Mouse (Mus musculus) ZHBTc4 (cell line): ENCODE results near the gene Alg5.
A peak's percentile ranks its signal among the peaks of the same experiment; 100 is the strongest.

Experiments
- DNase-seq: peaks from one replicate; pipeline ENCODE4 v3.0.0-alpha.2; 2011; ENCODE audit warnings: low read depth, low spot score

Alg5 gene

DNA sequence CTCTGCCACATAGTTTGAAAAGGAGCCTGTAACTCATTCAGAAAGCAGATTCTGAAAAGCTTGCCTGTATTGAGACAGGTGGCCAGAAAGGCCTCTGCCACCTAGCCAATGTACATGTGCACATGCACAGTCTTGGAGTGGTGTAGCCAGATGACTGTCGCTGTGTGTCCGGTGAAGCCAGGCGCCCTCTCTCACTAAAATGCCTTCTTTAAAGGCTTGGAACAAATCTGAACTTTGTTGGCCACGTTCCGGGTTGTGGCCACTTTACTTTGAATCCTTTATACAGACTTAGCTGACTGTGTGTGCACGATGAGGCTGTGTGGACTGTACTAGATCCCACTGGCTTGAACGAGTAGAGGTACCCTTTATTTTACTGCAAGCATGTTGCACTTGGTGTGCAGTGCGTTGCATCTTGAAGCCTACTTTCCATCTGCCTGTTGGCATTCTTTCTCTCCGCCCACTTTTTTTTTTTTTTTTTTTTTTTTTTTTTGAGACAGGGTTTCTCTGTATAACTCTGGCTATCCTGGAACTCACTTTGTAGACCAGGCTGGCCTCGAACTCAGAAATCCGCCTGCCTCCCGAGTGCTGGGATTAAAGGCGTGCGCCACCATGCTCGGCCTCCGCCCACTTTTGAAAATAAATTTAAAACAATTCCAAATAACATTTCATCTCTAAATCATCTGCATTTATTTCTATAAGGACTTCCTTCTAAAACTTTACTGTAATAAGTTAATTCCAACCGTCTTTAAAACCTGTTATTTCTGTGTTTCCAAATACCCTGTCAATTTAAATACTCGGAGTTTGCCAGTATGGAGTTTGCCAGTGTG lies 975 bp downstream of the Alg5 start:
- DNase-seq, result peak; percentile 24

DNA sequence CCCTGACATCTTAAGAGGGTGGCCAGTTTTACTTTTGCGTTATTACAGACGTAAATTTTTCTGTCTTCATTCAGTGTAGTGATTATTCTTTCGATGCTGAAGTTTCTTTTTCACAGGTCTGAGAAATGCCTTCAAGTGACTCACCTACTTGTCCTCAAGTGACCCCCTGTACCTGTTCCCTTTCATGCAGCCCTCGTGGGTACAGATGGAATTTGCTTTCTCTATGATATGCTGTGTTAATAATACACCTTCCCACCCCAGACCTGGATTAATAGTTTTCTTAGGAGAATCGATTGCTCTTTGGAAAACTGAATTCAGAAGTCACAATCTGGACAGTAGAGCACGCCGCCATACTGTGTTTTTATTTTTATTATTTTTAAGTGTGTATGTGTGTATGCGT lies 2.0 kb downstream of the Alg5 start:
- DNase-seq, result no peak

DNA sequence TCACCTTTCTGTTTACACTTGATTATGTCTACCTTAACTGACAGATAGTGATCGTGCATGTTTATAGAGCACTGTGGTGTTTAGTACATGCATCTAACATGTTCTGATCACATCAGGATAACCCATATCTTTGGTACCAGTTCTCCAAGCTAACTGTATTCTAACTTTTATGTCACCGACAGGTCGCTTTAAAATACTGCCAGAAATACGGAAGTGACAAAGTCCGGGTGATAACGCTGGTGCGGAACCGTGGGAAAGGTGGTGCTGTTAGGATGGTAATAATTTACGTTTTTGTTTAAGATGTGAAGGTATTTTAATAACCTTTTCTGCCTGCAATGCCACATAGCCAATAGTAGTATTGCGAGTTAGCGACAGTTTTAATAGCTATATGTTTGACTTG lies 6.6 kb downstream of the Alg5 start:
- no peak for DNase-seq

DNA sequence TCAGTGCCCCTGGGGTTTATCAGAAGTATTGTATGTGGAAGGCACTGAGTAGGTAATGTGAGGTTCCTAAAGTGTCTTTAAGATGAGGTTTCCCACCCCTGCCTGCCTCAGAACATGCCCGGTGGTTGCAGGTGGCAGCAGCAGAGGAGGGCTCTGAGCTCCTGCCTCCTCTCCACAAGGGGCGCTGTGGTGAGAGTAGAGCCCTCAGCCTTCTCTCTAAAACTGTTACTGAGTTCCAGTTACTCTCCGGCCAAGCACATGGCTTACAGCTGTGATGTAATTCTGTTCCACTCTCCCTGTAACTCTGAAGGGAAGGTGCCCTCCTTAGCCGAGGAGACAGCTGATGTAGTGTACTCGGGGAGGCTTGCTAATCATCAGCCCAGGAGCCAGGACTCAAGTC lies 10.5 kb downstream of the Alg5 start:
- DNase-seq, result peak; percentile 84

DNA sequence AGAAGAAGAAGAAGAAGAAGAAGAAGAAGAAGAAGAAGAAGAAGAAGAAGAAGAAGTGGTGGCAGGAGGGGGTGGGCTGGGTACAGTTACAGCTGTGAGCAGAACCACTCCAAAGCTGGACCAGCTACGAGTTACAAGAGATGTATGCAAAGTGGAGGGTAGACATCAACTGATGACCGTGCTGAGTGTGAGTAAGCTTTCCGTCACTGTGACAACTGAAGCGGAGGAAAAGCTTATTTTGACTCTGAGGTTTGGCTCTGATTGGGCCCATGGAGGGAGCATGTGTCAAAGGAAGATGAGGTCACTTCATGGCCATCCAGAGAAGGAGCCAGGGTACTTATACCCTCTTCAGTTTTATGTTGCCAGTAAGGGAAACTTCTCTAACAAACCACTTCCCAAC lies 18.1 kb downstream of the Alg5 start:
- DNase-seq, result no peak

DNA sequence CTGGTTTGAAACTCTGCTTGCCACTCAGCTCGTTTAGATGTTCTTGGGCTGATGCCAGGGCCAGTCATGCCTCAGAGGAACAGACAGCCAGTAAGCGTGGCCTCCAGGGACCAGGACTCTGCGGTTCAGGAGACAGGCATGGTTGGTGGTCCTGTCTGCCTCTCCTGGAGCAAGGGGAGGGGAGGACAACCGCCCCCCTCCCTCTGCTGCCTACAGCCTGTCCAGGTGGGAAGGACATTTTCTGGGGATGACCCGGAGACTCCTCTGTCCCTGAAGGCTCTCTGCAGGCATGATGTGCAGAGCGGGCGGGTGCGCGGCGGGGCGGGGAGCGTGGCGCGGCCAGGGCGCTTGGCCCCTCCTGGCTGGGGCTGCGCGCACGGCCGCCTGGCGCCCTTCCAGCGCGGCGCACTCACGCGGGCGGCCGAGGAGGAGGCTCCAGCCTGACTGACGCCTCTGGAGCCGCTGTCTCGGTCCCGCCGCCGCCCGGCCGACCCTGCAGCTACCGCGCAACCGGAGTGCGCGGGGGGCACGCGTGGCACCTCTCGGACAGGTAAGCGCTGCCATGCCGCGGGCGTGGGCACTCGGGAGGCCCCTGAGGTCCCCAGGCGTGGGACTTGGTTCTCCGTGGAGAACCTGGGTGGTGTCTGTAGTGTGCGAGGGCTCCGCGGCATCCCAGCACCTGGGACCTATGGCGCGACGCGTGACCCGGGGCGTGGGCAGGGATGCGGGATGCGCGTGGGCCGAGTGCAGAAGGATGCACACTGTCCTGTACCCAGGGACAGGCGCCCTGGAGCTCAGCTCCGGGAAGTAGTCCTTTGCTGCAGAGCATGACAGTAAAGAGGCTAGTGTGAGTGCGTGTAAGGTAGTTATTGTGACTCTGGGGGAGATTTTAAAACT lies 20.1 kb downstream of the Alg5 start, which contains the start of gene Smad9:
Smad9 (plus strand) TSS at position 438 of the 897 bp plus-strand sequence.
- peak; percentile 72 for DNase-seq

DNA sequence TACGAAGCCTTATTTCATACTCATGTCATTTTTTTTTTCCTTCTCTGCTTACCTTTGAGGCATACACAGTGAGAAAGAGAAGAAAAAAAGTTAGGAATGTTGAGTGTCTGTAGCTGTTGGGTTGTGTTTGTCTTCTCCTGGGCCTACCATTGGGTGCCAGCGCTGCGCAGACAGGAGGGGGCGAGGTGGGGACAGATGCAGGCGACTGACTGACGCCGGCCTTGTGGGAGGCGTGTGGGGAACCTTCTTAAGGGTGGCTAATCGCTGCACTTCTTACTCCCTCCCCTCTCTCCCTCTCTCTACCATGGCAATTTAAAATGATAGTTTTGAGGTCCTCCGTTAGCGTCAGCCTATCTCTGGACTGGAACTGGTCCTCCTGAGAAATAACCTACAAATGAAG lies 20.7 kb downstream of the Alg5 start:
- DNase-seq, result peak; percentile 39

DNA sequence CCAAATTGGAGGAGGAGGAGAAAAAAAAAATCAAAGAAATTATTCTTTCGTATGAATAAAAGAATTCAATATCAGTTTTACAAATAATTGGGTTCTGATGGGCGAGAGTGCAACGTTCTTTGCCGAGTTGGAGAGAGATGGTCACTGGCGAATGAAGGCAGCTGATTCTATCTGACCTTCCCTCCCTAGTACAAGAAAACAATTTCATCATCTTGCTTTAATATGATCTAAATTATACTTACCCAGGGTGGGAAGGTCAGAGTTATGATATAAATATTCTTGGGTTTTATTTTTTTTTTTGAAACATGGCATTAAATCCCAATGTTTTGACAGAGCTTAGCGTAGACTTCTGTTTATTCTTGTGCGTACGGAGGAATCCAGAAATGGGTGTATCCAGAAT lies 22.1 kb downstream of the Alg5 start:
- DNase-seq, result no peak

DNA sequence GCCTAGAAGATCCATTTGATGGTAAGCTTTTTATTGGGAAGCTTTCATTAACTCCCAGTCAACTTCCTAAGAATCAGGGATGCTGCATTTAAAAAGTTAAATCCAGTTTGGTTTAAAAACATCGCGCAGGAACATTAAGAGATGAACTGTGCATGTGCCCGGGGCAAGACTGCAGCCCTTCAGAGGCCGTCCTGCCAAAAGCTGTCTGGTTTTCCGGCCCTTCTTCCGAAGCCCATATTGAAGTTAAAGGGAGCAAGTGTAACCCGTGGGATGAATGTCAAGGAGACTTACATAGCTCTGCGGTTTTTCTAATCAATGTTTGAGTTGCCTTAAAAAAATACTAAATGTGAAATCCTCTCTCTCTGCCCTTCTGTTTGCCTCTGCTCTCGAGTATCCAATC lies 23.9 kb downstream of the Alg5 start:
- no peak for DNase-seq

DNA sequence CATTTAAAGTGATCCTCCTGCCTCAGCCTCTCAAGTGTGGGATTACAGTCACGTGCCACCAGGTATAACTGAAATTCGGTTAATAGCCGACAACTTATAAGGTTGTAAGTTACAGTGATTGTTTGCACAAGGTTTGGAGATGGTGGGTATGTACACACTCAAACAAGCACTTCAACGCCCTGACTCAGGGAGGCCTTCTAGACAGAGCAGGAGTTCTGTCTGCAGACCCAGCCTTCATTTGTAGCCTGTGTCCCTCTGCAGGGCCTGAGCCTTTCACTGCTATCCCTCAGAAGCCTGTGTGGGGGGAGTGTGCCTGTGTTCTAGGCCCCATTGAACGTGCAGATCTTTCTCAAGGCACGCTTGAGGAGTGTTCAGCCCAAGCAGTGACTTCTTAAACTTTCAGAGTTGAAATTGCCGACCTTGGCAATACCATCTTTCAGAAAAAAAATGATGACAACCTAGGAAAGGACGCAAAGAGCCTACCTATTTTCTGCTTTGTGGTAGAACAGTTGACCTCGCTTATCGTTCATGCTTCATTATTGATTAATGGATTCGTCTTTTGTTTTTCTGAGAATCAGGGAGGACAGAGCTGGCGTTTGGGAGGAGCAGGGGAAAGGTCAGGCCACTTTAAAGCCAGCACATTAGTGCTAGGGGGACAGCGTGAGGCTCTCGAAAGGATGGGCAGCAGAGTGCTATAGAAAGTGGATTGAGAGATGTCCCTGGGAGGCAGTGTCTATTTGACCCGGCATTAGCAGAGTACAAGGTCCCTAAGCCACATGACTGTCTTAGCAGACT lies 25.2 kb downstream of the Alg5 start:
- no peak for DNase-seq

DNA sequence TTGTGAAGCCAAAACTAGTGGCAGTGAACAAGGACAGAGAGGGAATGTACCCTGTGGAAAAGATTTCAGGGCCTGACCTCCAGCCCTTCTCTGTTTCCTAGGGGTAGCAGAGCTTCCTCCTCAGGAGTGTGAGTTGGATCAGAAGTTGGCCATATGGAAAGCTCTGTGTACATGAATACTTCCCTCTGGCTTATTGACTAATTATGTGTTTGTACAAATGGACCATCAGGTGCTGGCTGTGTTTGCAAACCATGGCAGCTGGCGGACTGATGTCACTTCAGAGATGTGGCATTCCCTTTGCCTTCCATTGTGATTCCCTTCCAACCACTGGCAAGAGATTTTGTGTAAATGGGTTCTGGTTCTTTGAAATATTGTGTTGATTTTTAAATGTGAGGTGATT lies 25.9 kb downstream of the Alg5 start:
- no peak for DNase-seq

DNA sequence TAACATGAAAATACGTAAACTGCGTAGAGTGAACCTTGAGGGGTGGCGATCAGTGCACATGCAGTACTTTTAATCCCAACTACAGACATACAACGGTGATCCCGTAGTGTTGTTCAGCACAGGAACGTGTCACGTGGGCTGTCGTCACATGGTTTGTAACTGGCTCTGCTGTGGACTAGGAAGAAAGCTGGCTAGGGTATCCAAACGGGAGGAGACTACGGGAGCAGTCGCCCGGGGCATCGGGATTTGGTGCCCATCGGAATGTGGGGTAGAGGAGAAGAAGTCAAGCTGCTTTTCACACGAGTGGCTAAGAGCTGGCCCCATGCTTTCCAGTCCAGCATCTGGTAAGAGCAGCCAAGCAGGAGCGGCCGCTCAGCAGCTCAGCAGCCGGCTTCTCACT lies 29.1 kb downstream of the Alg5 start:
- peak; percentile 75 for DNase-seq

DNA sequence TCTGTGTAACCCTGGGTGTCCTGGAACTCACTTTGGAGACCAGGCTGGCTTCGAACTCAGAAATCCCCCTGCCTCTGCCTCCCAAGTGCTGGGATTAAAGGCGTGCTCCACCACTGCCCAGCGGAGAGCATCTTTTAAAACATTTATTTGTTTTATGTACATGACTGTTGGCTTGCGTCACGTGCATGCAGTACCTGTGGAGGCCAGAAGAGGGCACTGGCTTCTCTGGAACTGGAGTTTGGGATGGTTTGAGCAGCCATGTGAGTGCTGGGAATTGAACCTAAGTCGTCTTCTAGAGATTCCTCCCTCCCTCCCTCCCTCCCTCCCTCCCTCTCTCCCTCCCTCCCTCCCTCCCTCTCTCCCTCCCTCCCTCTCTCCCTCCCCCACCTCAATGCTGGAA lies 30.2 kb downstream of the Alg5 start:
- peak; percentile 84 for DNase-seq

DNA sequence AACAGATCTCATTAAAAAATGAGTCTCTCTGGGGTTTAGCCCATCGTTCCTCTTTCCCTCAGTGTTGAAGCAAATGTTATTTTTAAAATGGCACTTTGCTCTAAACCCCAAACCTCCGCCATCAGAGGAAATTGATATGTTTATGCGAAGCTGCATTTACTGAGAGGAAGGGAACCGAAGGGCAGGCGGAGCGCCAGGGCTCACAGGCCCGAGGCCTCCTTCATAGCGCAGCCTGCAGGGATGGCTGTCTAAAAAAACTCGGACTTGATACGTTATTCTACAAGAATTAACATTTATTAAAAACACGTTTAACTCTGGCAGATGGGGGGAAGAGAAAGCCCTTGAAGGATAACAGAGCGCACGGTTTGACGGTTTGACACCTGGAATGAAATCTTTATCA lies 30.7 kb downstream of the Alg5 start:
- DNase-seq, result peak; percentile 20

DNA sequence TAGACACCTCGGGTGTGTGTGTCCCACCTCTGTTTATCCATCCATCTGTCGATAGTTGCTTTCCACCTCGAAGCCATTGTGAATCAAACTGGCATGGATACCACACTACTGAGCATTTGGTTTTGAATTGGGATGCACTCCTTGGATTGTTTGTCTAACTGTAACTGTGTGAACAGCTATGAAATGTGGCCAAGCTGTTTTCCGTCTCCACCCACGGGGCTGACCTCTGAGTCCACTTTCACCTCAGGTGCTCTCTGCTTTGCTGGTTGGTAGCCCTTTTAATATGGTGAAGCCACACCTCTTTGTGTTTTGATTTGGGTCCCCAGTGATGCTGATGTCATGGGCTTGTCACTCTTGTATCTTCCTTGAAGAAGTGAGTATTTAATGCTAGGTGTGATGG lies 31.5 kb downstream of the Alg5 start:
- no peak for DNase-seq

DNA sequence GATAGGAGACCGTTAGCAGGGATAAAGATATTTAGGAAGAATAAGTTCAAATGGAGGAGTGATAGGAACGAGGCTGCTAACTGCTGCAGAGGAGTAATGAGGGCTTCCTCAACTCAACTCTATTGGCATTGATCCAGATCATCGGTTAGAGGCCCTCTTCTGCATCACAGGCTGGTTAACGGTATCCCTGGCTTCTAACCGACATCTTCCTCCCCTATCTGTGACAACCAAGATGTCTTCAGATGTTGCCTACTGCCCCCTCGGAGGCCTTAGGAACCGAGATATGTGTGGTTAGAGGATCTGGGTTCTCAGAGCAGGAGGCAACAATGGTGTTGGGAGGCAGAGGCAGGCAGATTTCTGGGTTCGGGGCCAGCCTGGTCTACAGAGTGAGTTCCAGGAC lies 33.3 kb downstream of the Alg5 start:
- no peak for DNase-seq

DNA sequence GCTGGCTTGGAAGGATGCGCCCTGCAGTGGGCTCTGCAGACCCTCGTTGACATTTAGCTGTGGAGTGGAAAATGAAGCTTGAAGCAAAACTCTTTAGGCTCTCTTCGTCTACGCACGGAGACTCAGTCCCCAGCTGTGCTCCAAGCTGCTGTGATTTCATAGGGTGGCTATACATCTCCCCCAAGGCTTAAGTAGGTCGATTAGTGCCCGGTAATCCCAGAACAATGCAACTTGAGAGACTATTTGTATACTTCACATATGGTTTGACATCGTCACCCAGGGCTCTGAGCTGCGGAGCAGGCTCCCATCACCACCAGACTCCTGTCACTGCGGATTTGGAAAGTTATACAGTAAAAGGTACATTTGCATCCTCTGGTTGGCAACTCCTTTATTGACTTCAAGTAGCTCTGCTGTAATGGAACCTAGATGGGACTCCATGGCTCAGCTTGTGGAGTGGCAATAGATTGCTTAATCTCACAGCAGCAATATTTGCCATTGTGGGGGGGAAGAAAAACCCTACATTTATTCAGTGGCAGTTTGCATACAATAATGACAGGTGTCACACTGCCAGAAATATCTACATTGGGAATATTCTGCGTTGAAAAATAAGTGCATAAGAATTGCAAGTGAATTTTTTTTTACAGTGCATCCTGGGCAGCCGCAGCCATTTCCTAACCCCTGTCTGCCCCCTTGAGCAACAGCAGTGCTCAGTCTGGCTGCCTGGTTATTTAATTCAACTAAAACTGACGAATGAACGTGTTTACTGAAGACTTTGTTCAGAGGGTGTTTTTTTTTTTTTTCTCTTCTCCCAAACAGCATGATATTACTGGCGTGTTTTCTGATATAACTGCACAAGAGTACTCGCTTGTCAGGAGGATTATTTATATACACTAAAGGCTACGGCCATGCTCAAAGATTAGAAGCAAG lies 34.3 kb downstream of the Alg5 start:
- DNase-seq, result no peak

DNA sequence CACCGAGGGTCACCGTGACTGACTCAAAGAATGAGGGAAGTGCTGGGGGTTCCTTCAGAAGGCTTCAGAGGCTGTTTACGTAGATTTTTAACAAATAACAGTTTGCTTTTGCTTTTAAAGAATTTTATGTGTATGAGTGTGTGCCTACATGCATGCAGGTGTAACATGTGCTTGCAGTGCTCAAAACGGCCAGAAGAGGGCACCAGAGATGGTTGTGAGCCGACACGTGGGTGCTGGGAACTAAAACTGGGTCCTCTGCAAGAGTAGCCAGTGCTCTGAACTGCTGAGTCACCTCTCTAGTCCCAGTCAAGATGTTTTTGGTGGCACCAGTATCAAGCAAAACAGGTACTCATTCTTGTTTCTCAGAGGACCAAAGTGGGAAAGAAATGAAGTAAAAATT lies 38.3 kb downstream of the Alg5 start:
- peak; percentile 69 for DNase-seq

DNA sequence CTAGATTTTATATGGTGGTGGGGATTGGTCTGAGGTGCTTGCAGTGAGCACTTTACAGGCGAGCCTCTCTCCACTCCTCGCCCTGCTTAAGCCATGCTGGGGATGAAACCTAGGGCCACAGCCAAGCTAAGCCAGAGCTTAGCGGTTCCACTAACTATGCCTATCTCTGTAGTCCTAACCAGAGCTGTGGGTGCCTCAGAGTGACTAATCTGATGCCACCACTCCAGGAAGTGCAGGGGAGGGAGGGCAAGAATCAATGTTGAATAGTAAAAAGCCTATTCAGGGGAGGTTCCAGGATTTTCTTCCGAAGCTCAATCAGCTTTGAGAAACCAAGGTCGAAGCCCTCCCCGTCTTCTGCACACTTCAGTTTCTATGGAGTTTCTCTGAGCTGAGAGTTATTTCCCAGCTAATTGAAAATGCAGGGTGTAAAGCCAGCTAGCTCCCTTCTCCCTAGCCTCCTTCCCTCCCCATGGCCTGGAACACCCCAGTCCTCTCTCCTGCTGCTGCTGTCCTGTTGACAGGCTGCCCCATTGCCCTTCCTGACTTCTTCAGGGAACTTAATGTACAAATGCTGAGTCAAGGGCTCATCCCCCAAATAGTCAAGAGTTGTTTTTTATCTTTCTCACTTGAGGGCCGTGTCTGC lies 40.8 kb downstream of the Alg5 start:
- DNase-seq, result no peak

DNA sequence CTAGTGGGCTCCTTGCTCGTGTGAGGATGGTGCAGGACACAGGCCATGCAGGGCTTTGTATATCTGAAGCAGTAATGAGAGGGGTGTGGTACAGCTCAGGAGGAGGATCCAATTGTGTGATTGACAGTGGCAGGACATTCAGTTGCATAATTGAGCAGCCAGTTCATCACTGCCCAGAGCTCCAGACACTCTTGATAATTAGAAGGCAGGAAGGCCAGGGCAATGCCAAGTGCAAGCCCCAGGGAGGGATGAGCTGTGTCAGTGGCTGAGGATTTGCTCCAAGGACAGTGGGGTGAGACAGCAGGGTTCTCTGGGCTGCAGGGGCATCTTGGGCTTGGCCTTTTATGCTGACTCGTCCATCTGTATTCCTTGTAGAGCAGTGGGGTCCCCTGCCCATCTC lies 55.3 kb downstream of the Alg5 start:
- no peak for DNase-seq
